Mouse (Mus musculus) limb, embryonic 12.5 days (tissue): ENCODE measurements at regions not wholly inside any gene's neighbourhood (a gene's known extent, or its start where the extent isn't known, plus 50 kb on each side); places are given as distances from the start of the nearest gene placed in this dataset.
A peak's percentile ranks its signal among the peaks of the same experiment; 100 is the strongest.

Experiments
- ATAC-seq: fragments of 200-750 bp; cut with Nextera tagmentation; 2 replicates; pipeline ENCODE4 v1.8.0; 2017; ENCODE audit warnings: low read depth, moderate TSS enrichment; ENCODE audit not compliant: insufficient number of reproducible peaks, insufficient read depth, low FRiP score, low TSS enrichment
- H3K27ac ChIP-seq: fragments of 300-500 bp; sonication (generic); 2 replicates; pipeline ENCODE4 v1.5.1; 2016; ENCODE audit warnings: mild to moderate bottlenecking, moderate library complexity
- H3K27me3 ChIP-seq: fragments of 300-500 bp; sonication (generic); 2 replicates; pipeline ENCODE4 v1.6.1; 2016; ENCODE audit warnings: mild to moderate bottlenecking, moderate library complexity
- H3K36me3 ChIP-seq: fragments of 300-500 bp; sonication (generic); 2 replicates; pipeline ENCODE4 v1.6.1; 2016; ENCODE audit warnings: mild to moderate bottlenecking, moderate library complexity
- H3K4me1 ChIP-seq: fragments of 300-500 bp; sonication (generic); replicated peaks from 2 replicates; pipeline ENCODE4 v1.6.1; 2016
- H3K4me2 ChIP-seq: fragments of 300-500 bp; sonication (generic); 2 replicates; pipeline ENCODE4 v1.6.1; 2016; ENCODE audit warnings: mild to moderate bottlenecking, moderate library complexity
- H3K4me3 ChIP-seq: fragments of 300-500 bp; sonication (generic); replicated peaks from 2 replicates; pipeline ENCODE4 v1.5.1; 2016; ENCODE audit warnings: mild to moderate bottlenecking
- H3K9ac ChIP-seq: fragments of 300-500 bp; sonication (generic); replicated peaks from 2 replicates; pipeline ENCODE4 v1.6.1; 2016; ENCODE audit warnings: mild to moderate bottlenecking, moderate library complexity
- H3K9me3 ChIP-seq: fragments of 300-500 bp; sonication (generic); 2 replicates; pipeline ENCODE4 v1.6.1; 2016; ENCODE audit warnings: mild to moderate bottlenecking, moderate library complexity
- WGBS: fragments of 180-500 bp; shearing (Covaris S2); methylation state at CpG from one replicate; pipeline ENCODE4 v1.1.7; 2016; 5-methylcytosine and 5-hydroxymethylcytosine counted together

- H3K4me2 ChIP-seq = peak overlapping the region; percentile 54
- peak overlapping the region; percentile 18 for H3K4me3 ChIP-seq
- peaks cover 24% of the 10 kb centered on the region for H3K4me1 ChIP-seq
- peaks cover 46% of the 10 kb centered on the region for H3K27me3 ChIP-seq
- H3K36me3 ChIP-seq = no peaks in the 10 kb centered on the region
- no peaks in the 10 kb centered on the region for H3K9me3 ChIP-seq
- 0 out of 2 replicates have a peak overlapping the region, but pooled peaks have one; percentile 34 for H3K9ac ChIP-seq
- H3K27ac ChIP-seq = no peak overlapping the region
- 5% methylated on average over 29 of the region's 29 CpGs for WGBS
- no peak for ATAC-seq
Measured at GRCm38 (mm10) chr5:111639476-111640287, 94.0 kb upstream of the Gm26897 start.

DNA sequence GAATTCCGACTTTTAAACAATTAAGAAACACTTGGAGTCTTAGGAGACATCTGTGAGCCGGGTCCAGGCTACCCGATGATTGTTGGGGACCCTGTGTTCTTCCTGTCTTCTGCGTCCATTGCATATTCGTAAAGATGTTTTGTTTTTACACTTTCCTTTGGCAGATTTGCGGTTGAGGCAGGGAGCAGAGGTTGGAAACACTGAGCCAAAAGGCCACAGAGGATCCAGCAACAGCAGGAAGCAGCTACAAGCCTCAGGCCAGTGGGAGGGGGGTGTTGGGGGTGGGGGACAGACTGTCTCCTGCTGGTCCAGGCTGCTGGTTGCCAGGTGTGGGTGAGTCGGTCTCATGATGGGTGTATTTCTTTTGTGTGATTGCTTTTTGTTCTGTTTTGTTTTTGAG lies 92.7 kb upstream of the Gm26897 start:
- H3K27ac ChIP-seq = no peak overlapping the region
- H3K36me3 ChIP-seq = no peaks in the 10 kb centered on the region
- peaks cover 44% of the 10 kb centered on the region for H3K27me3 ChIP-seq
- no peak overlapping the region for H3K9ac ChIP-seq
- ATAC-seq = no peak
- H3K4me1 ChIP-seq = peaks cover 24% of the 10 kb centered on the region
- 54% methylated on average over 7 of the region's 7 CpGs for WGBS
- H3K9me3 ChIP-seq = no peaks in the 10 kb centered on the region
- H3K4me2 ChIP-seq = no peak overlapping the region
- no peak overlapping the region for H3K4me3 ChIP-seq

DNA sequence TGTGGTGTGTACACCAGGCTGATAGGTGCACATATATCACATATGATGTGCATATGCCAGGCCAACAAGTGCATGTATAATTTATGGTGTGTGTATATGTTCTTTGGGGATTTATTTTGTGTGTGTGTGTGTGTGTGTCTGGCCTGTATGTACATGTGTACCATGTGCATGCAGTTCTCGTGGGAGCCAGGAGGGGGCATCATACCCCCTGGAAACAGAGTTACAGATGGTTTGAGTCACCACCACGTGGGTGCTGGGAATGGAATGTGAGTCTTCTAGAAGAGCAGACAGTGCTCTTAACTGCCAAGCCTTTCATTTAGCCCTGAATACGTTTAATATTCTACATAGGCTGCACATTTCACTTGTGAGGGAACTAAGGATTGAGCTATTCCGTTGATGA lies 92.0 kb upstream of the Gm26897 start:
- Histone ChIP-seq H3K9me3 (no peaks in the 10 kb centered on the region), H3K9ac (no peak overlapping the region), H3K36me3 (no peaks in the 10 kb centered on the region), H3K27me3 (peaks cover 38% of the 10 kb centered on the region), H3K4me1 (peaks cover 24% of the 10 kb centered on the region), H3K27ac (no peak overlapping the region), H3K4me2 (no peak overlapping the region), H3K4me3 (no peak overlapping the region)
- ATAC-seq = no peak
- 82% methylated on average over 4 of the region's 4 CpGs for WGBS

- no peak overlapping the region for H3K4me2 ChIP-seq
- H3K9me3 ChIP-seq = no peaks in the 10 kb centered on the region
- no peak overlapping the region for H3K4me3 ChIP-seq
- no peaks in the 10 kb centered on the region for H3K36me3 ChIP-seq
- peaks cover 16% of the 10 kb centered on the region for H3K27me3 ChIP-seq
- ATAC-seq = no peak
- WGBS = 93% methylated on average over 2 of the region's 2 CpGs
- H3K9ac ChIP-seq = no peak overlapping the region
- peaks cover 35% of the 10 kb centered on the region for H3K4me1 ChIP-seq
- no peak overlapping the region for H3K27ac ChIP-seq
Measured at GRCm38 (mm10) chr5:111644142-111644541, 89.6 kb upstream of the Gm26897 start.

DNA sequence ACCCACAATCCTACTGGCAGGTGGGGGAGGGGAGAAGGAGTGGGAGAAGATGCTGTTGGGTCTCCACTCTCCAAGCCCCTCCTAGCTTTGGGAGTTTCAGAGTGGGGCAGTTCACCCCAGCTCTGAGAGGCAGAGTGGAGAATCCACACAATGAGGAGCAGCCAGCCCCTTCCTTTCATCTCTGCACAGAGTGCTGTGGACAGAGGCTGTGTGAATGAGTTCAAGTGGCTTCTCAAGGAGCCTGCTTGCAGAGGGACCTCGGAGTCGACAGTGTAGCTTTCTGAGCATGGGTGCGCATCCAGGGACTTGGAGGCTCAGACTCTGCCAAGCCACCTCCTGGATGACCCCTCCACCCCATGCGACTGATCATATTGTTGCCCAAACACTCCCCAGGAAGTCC lies 88.9 kb upstream of the Gm26897 start:
- H3K27ac ChIP-seq = no peak overlapping the region
- 72% methylated on average over 4 of the region's 4 CpGs for WGBS
- H3K4me1 ChIP-seq = peaks cover 33% of the 10 kb centered on the region
- peaks cover 9% of the 10 kb centered on the region for H3K27me3 ChIP-seq
- no peak overlapping the region for H3K4me2 ChIP-seq
- no peak overlapping the region; the same call in 1 of the 2 replicates for H3K9ac ChIP-seq
- no peaks in the 10 kb centered on the region for H3K9me3 ChIP-seq
- no peak for ATAC-seq
- H3K4me3 ChIP-seq = no peak overlapping the region
- no peaks in the 10 kb centered on the region for H3K36me3 ChIP-seq

GRCm38 (mm10) chr5:111647686-111648200 lies 86.0 kb upstream of the Gm26897 start:
- Histone ChIP-seq H3K4me3 (no peak overlapping the region), H3K4me2 (no peak overlapping the region), H3K36me3 (no peaks in the 10 kb centered on the region), H3K27ac (no peak overlapping the region), H3K27me3 (peaks cover 7% of the 10 kb centered on the region), H3K4me1 (peaks cover 29% of the 10 kb centered on the region), H3K9ac (no peak overlapping the region), H3K9me3 (no peaks in the 10 kb centered on the region)
- ATAC-seq = no peak
- 81% methylated on average over 6 of the region's 6 CpGs for WGBS

DNA sequence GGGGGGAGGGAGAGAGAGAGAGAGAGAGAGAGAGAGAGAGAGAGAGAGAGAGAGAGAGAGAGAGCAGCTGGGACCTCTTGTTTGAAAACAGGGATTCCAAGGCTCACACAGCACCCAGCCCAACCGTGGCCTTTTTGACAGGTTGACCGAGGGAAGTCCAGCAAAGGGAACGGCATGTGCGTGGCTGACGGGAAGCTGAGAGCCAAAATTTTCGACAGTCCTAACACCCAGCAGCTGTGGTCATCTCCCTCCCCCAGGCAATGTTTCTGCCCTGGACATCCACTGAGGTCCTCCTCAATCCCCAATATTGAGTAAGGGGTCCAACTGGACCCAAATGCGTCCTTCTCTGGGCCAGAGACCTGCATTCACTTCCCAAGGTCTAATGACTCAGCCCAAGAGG lies 85.2 kb upstream of the Gm26897 start:
- H3K27me3 ChIP-seq = peaks cover 10% of the 10 kb centered on the region
- no peak overlapping the region for H3K4me2 ChIP-seq
- WGBS = 66% methylated on average over 7 of the region's 7 CpGs
- H3K4me3 ChIP-seq = no peak overlapping the region
- H3K36me3 ChIP-seq = no peaks in the 10 kb centered on the region
- peaks cover 31% of the 10 kb centered on the region for H3K4me1 ChIP-seq
- H3K27ac ChIP-seq = no peak overlapping the region; the same call in 1 of the 2 replicates
- H3K9ac ChIP-seq = no peak overlapping the region
- H3K9me3 ChIP-seq = no peaks in the 10 kb centered on the region
- no peak for ATAC-seq

- peaks cover 13% of the 10 kb centered on the region for H3K27me3 ChIP-seq
- H3K9ac ChIP-seq = 0 out of 2 replicates have a peak overlapping the region, but pooled peaks have one; percentile 12
- no peak overlapping the region for H3K4me3 ChIP-seq
- H3K4me2 ChIP-seq = no peak overlapping the region; the same call in 1 of the 2 replicates
- peak; percentile 77 for ATAC-seq
- H3K9me3 ChIP-seq = no peaks in the 10 kb centered on the region
- 29% methylated on average over 10 of the region's 10 CpGs for WGBS
- H3K36me3 ChIP-seq = no peaks in the 10 kb centered on the region
- H3K4me1 ChIP-seq = peaks cover 31% of the 10 kb centered on the region
- peak overlapping the region; percentile 29; the same call in 1 of the 2 replicates for H3K27ac ChIP-seq
Measured at GRCm38 (mm10) chr5:111649012-111649411, 84.7 kb upstream of the Gm26897 start.

- Histone ChIP-seq H3K4me1 (peaks cover 31% of the 10 kb centered on the region), H3K9me3 (no peaks in the 10 kb centered on the region), H3K36me3 (no peaks in the 10 kb centered on the region), H3K27me3 (peaks cover 17% of the 10 kb centered on the region), H3K4me3 (no peak overlapping the region), H3K27ac (no peak overlapping the region), H3K9ac (no peak overlapping the region), H3K4me2 (no peak overlapping the region)
- ATAC-seq = no peak
- WGBS = 3% methylated on average over 2 of the region's 2 CpGs
Measured at GRCm38 (mm10) chr5:111652472-111652871, 81.3 kb upstream of the Gm26897 start.

DNA sequence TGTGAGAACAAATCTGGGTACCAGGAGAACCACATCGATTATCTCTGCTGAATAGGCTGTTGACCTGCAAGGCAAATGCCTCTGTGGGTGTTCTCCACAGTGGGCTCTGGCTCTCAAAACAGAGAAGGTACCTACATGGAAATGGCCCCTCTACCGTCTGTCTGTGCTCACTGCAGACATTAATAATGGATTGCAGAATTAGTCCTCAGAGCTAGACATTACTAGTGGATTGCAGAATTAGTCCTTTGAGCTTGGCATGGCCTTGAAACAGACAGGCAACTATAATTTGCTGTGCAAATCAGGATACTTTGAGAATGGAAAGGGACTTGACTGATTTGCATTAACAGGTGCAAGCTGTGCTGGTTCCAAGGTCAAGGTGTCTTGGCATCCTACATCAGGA lies 77.3 kb upstream of the Gm26897 start:
- 75% methylated on average over 2 of the region's 2 CpGs for WGBS
- H3K9ac ChIP-seq = no peak overlapping the region
- peaks cover 16% of the 10 kb centered on the region for H3K4me1 ChIP-seq
- H3K36me3 ChIP-seq = no peaks in the 10 kb centered on the region
- no peak for ATAC-seq
- no peak overlapping the region for H3K4me2 ChIP-seq
- no peak overlapping the region for H3K27ac ChIP-seq
- H3K9me3 ChIP-seq = no peaks in the 10 kb centered on the region
- H3K4me3 ChIP-seq = no peak overlapping the region
- H3K27me3 ChIP-seq = peaks cover 21% of the 10 kb centered on the region

- WGBS = 79% methylated on average over 3 of the region's 3 CpGs
- ATAC-seq = no peak
Measured at GRCm38 (mm10) chr5:111657759-111658429, 75.8 kb upstream of the Gm26897 start.

More at GRCm38 (mm10) chr5:111657759-111658429, 75.8 kb upstream of the Gm26897 start:
- Histone ChIP-seq H3K4me2 (no peak overlapping the region), H3K9me3 (no peaks in the 10 kb centered on the region), H3K27ac (no peak overlapping the region), H3K4me1 (peaks cover 13% of the 10 kb centered on the region), H3K9ac (no peak overlapping the region), H3K4me3 (no peak overlapping the region), H3K36me3 (no peaks in the 10 kb centered on the region), H3K27me3 (peaks cover 18% of the 10 kb centered on the region)
